Mouse (Mus musculus) MEL (cell line): ENCODE results near the gene Spag7. TPM values are rescaled to one million over a fixed set of nuclear protein-coding genes. Genes with fewer than 3 reads are reported as not detected.

Experiments
- DNase-seq: peaks from one replicate; pipeline ENCODE4 v3.0.0; 2011; ENCODE audit warnings: low read depth, low spot score
- H3K27ac ChIP-seq: 2 replicates; pipeline ENCODE4 v1.5.1; 2012; ENCODE audit warnings: low read depth, mild to moderate bottlenecking, control low read depth, low read length, moderate library complexity; ENCODE audit not compliant: control insufficient read depth
- H3K27me3 ChIP-seq, 2 experiments: fragments of 150-350 bp in 1 of 2; sonication (generic) in 1 of 2; 2 replicates each; pipeline ENCODE4 v1.6.1; 2012; ENCODE audit warnings: low read length in 2 of 2, mild to moderate bottlenecking in 2 of 2, improper control_type of control experiment in 1 of 2, moderate library complexity in 1 of 2; ENCODE audit not compliant: insufficient read depth in 2 of 2, control insufficient read depth in 1 of 2
- H3K36me3 ChIP-seq, 2 experiments: 2 replicates each; pipeline ENCODE4 v1.6.1; 2012 to 2014; ENCODE audit warnings: low read length in 2 of 2, improper control_type of control experiment in 1 of 2, inconsistent platforms in 1 of 2, mild to moderate bottlenecking in 1 of 2; ENCODE audit not compliant: insufficient read depth in 2 of 2, control insufficient read depth in 1 of 2
- H3K4me1 ChIP-seq, 2 experiments: fragments of 150-350 bp in 1 of 2; sonication (generic) in 1 of 2; 2 replicates each; pipeline ENCODE4 v1.6.1; 2012; ENCODE audit warnings: low read length in 2 of 2, improper control_type of control experiment in 1 of 2, mild to moderate bottlenecking in 1 of 2; ENCODE audit not compliant: insufficient read depth in 2 of 2, control insufficient read depth in 1 of 2
- H3K4me3 ChIP-seq, 2 experiments: fragments of 150-350 bp in 1 of 2; sonication (generic) in 1 of 2; 2 replicates each; pipeline ENCODE4 v1.5.1; 2012; ENCODE audit warnings: low read depth in 2 of 2, low read length in 2 of 2, mild to moderate bottlenecking in 2 of 2, moderate library complexity in 2 of 2, control low read depth in 1 of 2, improper control_type of control experiment in 1 of 2; ENCODE audit not compliant: control insufficient read depth in 1 of 2, insufficient read depth in 1 of 2
- H3K79me2 ChIP-seq: 2 replicates; pipeline ENCODE4 v1.6.1; 2012; ENCODE audit warnings: mild to moderate bottlenecking, low read length, moderate library complexity; ENCODE audit not compliant: control insufficient read depth, poor library complexity, insufficient read depth
- H3K9ac ChIP-seq: 2 replicates; pipeline ENCODE4 v1.6.1; 2012; ENCODE audit warnings: low read depth, mild to moderate bottlenecking, control low read depth, low read length, moderate library complexity; ENCODE audit not compliant: control insufficient read depth, poor library complexity, severe bottlenecking
- H3K9me3 ChIP-seq: fragments of 150-350 bp; sonication (generic); replicated peaks from 2 replicates; pipeline ENCODE4 v1.6.1; 2012; ENCODE audit warnings: mild to moderate bottlenecking, low read length, improper control_type of control experiment, moderate library complexity; ENCODE audit not compliant: insufficient read depth
- CHD1 ChIP-seq: IDR thresholded peaks from 2 replicates; pipeline ENCODE4 v1.6.1; 2012; ENCODE audit warnings: low read depth, mild to moderate bottlenecking, inconsistent platforms, low read length, improper control_type of control experiment
- CHD2 ChIP-seq: IDR thresholded peaks from 2 replicates; pipeline ENCODE4 v1.6.1; 2011; ENCODE audit warnings: low read length, improper control_type of control experiment
- CTCF ChIP-seq, 3 experiments: IDR thresholded peaks in 2 of 3; conservative IDR thresholded peaks in 1 of 3; 2 replicates each; pipeline ENCODE4 v1.5.1; 2011 to 2012; ENCODE audit warnings: low read length in 3 of 3, low read depth in 2 of 3, mild to moderate bottlenecking in 2 of 3, improper control_type of control experiment in 1 of 3, inconsistent platforms in 1 of 3, mixed read lengths in 1 of 3, moderate library complexity in 1 of 3; ENCODE audit not compliant: control insufficient read depth in 1 of 3, insufficient read depth in 1 of 3, poor library complexity in 1 of 3, severe bottlenecking in 1 of 3
- E2F4 ChIP-seq: IDR thresholded peaks from 2 replicates; pipeline ENCODE4 v1.6.1; 2011; ENCODE audit warnings: low read depth, low read length, improper control_type of control experiment, borderline replicate concordance
- ETS1 ChIP-seq: IDR thresholded peaks from 2 replicates; pipeline ENCODE4 v1.6.1; 2012; ENCODE audit warnings: low read depth, mild to moderate bottlenecking, inconsistent platforms, low read length, improper control_type of control experiment, moderate library complexity
- GABPA ChIP-seq: IDR thresholded peaks from 2 replicates; pipeline ENCODE4 v1.6.1; 2012; ENCODE audit warnings: low read depth, mild to moderate bottlenecking, inconsistent platforms, low read length, improper control_type of control experiment, moderate library complexity
- GATA1 ChIP-seq: IDR thresholded peaks from 2 replicates; pipeline ENCODE4 v1.6.1; 2011; ENCODE audit warnings: low read depth, low read length, improper control_type of control experiment
- HCFC1 ChIP-seq: IDR thresholded peaks from 2 replicates; pipeline ENCODE4 v1.6.1; 2012; ENCODE audit warnings: low read depth, mild to moderate bottlenecking, inconsistent platforms, low read length, improper control_type of control experiment, moderate library complexity
- MAFK ChIP-seq: IDR thresholded peaks from 2 replicates; pipeline ENCODE4 v1.6.1; 2011; ENCODE audit warnings: low read depth, mild to moderate bottlenecking, low read length, improper control_type of control experiment, borderline replicate concordance
- MAZ ChIP-seq: IDR thresholded peaks from 2 replicates; pipeline ENCODE4 v1.6.1; 2012; ENCODE audit warnings: low read depth, mild to moderate bottlenecking, inconsistent platforms, low read length, improper control_type of control experiment
- MXI1 ChIP-seq: IDR thresholded peaks from 2 replicates; pipeline ENCODE4 v1.6.1; 2011; ENCODE audit warnings: mild to moderate bottlenecking, low read depth, low read length, improper control_type of control experiment
- MYC ChIP-seq: IDR thresholded peaks from 2 replicates; pipeline ENCODE4 v1.6.1; 2011; ENCODE audit warnings: low read depth, mild to moderate bottlenecking, low read length, improper control_type of control experiment, moderate library complexity
- NRF1 ChIP-seq: IDR thresholded peaks from 2 replicates; pipeline ENCODE4 v1.6.1; 2014; ENCODE audit warnings: low read depth, mild to moderate bottlenecking, inconsistent platforms, low read length, improper control_type of control experiment, moderate library complexity; ENCODE audit not compliant: poor library complexity, insufficient read depth, severe bottlenecking
- POLR2AphosphoS5 ChIP-seq: IDR thresholded peaks from 2 replicates; pipeline ENCODE4 v1.6.1; 2012; ENCODE audit warnings: low read depth, borderline replicate concordance, mild to moderate bottlenecking, inconsistent platforms, low read length, moderate library complexity, mixed read lengths
- RAD21 ChIP-seq: IDR thresholded peaks from 2 replicates; pipeline ENCODE4 v1.6.1; 2011; ENCODE audit warnings: mild to moderate bottlenecking, low read depth, low read length, improper control_type of control experiment
- RCOR1 ChIP-seq: IDR thresholded peaks from 2 replicates; pipeline ENCODE4 v1.6.1; 2012; ENCODE audit warnings: low read depth, mild to moderate bottlenecking, inconsistent platforms, low read length, improper control_type of control experiment
- SIN3A ChIP-seq: IDR thresholded peaks from 2 replicates; pipeline ENCODE4 v1.6.1; 2012; ENCODE audit warnings: low read length, improper control_type of control experiment, inconsistent platforms
- SMC3 ChIP-seq: IDR thresholded peaks from 2 replicates; pipeline ENCODE4 v1.6.1; 2011; ENCODE audit warnings: low read depth, low read length, improper control_type of control experiment
- TBP ChIP-seq: IDR thresholded peaks from 2 replicates; pipeline ENCODE4 v1.8.0; 2011; ENCODE audit warnings: low read depth, low read length, improper control_type of control experiment
- UBTF ChIP-seq: IDR thresholded peaks from 2 replicates; pipeline ENCODE4 v1.6.1; 2012; ENCODE audit warnings: low read depth, mild to moderate bottlenecking, inconsistent platforms, low read length, improper control_type of control experiment, moderate library complexity, borderline replicate concordance; ENCODE audit not compliant: insufficient read depth
- USF2 ChIP-seq, 2 experiments: IDR thresholded peaks; 2 replicates each; pipeline ENCODE4 v1.6.1; 2011 to 2012; ENCODE audit warnings: improper control_type of control experiment in 2 of 2, low read length in 2 of 2, borderline replicate concordance in 1 of 2, inconsistent platforms in 1 of 2, low read depth in 1 of 2, mild to moderate bottlenecking in 1 of 2; ENCODE audit not compliant: insufficient read depth in 1 of 2
- ZC3H11A ChIP-seq: IDR thresholded peaks from 2 replicates; pipeline ENCODE4 v1.6.1; 2012; ENCODE audit warnings: low read depth, mild to moderate bottlenecking, inconsistent platforms, low read length, improper control_type of control experiment
- ZKSCAN1 ChIP-seq: IDR thresholded peaks from 2 replicates; pipeline ENCODE4 v1.6.1; 2012; ENCODE audit warnings: low read depth, mild to moderate bottlenecking, inconsistent platforms, low read length, improper control_type of control experiment, moderate library complexity
- ZNF384 ChIP-seq: IDR thresholded peaks from 2 replicates; pipeline ENCODE4 v1.6.1; 2012; ENCODE audit warnings: low read depth, mild to moderate bottlenecking, inconsistent platforms, low read length, improper control_type of control experiment
- polyA plus RNA-seq, 2 experiments: library from polyadenylated mRNA; stranded (reverse) in 1 of 2; unstranded in 1 of 2; fragments of >175 nt in 1 of 2; fragments of >200 nt in 1 of 2; gene quantifications; 2 replicates each; pipeline versions ENCODE4 v1.2.1 to v1.2.4; 2012; ENCODE audit warnings: low replicate concordance in 2 of 2, low read depth in 1 of 2; ENCODE audit not compliant: insufficient read length in 2 of 2, insufficient read depth in 1 of 2, missing spikeins in 1 of 2
- total RNA-seq: library from RNA; depleted of rRNA; stranded (reverse); fragments of 300-350 nt; gene quantifications from 2 replicates; pipeline ENCODE4 v1.2.3, GENCODE M21; 2012

The Spag7 gene
- total and polyA plus RNA-seq, 3 experiments, result 76.4 to 99.6 TPM; not detected in 1

- H3K79me2 ChIP-seq, result no peaks in the 10 kb centered on the region
- TF ChIP-seq MAFK, result no peak
- TF ChIP-seq SMC3, result peak; percentile 92
- peak; percentile 67 to 93 (median 86) for TF ChIP-seq CTCF (IDR thresholded peaks at IDR 0.05 in 2 of 3, conservative IDR thresholded peaks at IDR 0.05 in 1 of 3; ENCODE audit: control insufficient read depth in 1 of 3, insufficient read depth in 1 of 3, low read depth in 2 of 3, low read length in 3 of 3, poor library complexity in 1 of 3, severe bottlenecking in 1 of 3)
- TF ChIP-seq RAD21, result peak; percentile 88
- peak; percentile 53 for TF ChIP-seq GATA1
- no peak for TF ChIP-seq NRF1
- peak; percentile 70; the same call in 1 of the 2 replicates for TF ChIP-seq SIN3A
- no peak for TF ChIP-seq CHD2
- no peak for TF ChIP-seq E2F4
- peak; percentile 68; the same call in 1 of the 2 replicates for TF ChIP-seq MAZ
- TF ChIP-seq USF2 (IDR thresholded peaks at IDR 0.05; ENCODE audit: borderline replicate concordance in 1 of 2, insufficient read depth in 1 of 2, low read depth in 1 of 2, low read length in 2 of 2), result no peak
- 0 out of 2 replicates have a peak, but pooled peaks have one; percentile 47 for TF ChIP-seq ZNF384
- TF ChIP-seq ZC3H11A, result peak; percentile 87
- no peak for TF ChIP-seq POLR2AphosphoS5
- TF ChIP-seq GABPA, result no peak
- 0 out of 2 replicates have a peak, but pooled peaks have one; percentile 66 for TF ChIP-seq MYC
- TF ChIP-seq ETS1, result no peak
- TF ChIP-seq MXI1, result peak; percentile 88
- TF ChIP-seq UBTF, result no peak
- no peak for TF ChIP-seq HCFC1
- no peak for TF ChIP-seq RCOR1
- no peak for TF ChIP-seq ZKSCAN1
- peak; percentile 55; the same call in 1 of the 2 replicates for TF ChIP-seq TBP
- TF ChIP-seq CHD1, result no peak
- no peaks in the 10 kb centered on the region for H3K9me3 ChIP-seq
- no peaks in the 10 kb centered on the region for H3K27me3 ChIP-seq
- peaks cover 5 to 12% of the 10 kb centered on the region in 2 experiments for H3K4me1 ChIP-seq
- peak; percentile 94 for DNase-seq
- H3K27ac ChIP-seq, result peak overlapping the region; percentile 65
- peak overlapping the region; percentile 52 for H3K9ac ChIP-seq
- peaks cover 0 to 12% of the 10 kb centered on the region in 2 experiments; a peak in 2 of 4 replicates for H3K36me3 ChIP-seq
- peak overlapping the region; percentile 22 to 52 for H3K4me3 ChIP-seq
Observed at GRCm38 (mm10) chr11:70623053-70623742, 46.0 kb downstream of the Spag7 start.
